Mouse (Mus musculus): ENCODE measurements around the gene Dffa.

The Dffa gene
- long read RNA-seq, experiment 1, transcript Dffa-202 (5 exons, 1,835 nt) = major isoform, 7 of 12 reads
- long read RNA-seq, experiment 1, partial matches to known transcripts = 0 of 12 reads
- long read RNA-seq, experiment 1, other reads (novel, unspliced or antisense) = 2 of 12 reads
- long read RNA-seq, experiment 2, transcript Dffa-202 (5 exons, 1,835 nt) = major isoform, 12 of 17 reads
- long read RNA-seq, experiment 2, partial matches to known transcripts = 2 of 17 reads
- long read RNA-seq, experiment 2, other reads (novel, unspliced or antisense) = 1 of 17 reads

GRCm38 (mm10) chr4:149103875-149104561, at the start of gene Dffa:
Gene Dffa (plus strand): TSS chr4:149104146.
- intact Hi-C loops (cut with DNase I) = no loop called here

- intact Hi-C loops (cut with DNase I) = no loop called here
Observed at GRCm38 (mm10) chr4:149055847-149056246, 48.1 kb upstream of the Dffa start.

- intact Hi-C loops (cut with DNase I) = no loop called here
Observed at GRCm38 (mm10) chr4:149056957-149057356, 47.0 kb upstream of the Dffa start.

GRCm38 (mm10) chr4:149057470-149057869, 46.5 kb upstream of the Dffa start:
- intact Hi-C loops (cut with DNase I) = no loop called here

- intact Hi-C loops (cut with DNase I) = no loop called here
Observed at GRCm38 (mm10) chr4:149058298-149058697, 45.6 kb upstream of the Dffa start.

- intact Hi-C loops (cut with DNase I) = no loop called here
Observed at GRCm38 (mm10) chr4:149059713-149060112, 44.2 kb upstream of the Dffa start.

GRCm38 (mm10) chr4:149060621-149061431, 43.1 kb upstream of the Dffa start:
- intact Hi-C loops (cut with DNase I) = no loop called here

GRCm38 (mm10) chr4:149061432-149061718, 42.6 kb upstream of the Dffa start:
- intact Hi-C loops (cut with DNase I) = no loop called here

GRCm38 (mm10) chr4:149062406-149063318, 41.3 kb upstream of the Dffa start:
- intact Hi-C loops (cut with DNase I) = no loop called here

GRCm38 (mm10) chr4:149064061-149064854, 39.7 kb upstream of the Dffa start:
- intact Hi-C loops (cut with DNase I) = no loop called here

GRCm38 (mm10) chr4:149066672-149067551, 37.0 kb upstream of the Dffa start:
- intact Hi-C loops (cut with DNase I) = no loop called here

- intact Hi-C loops (cut with DNase I) = loop anchor here (2.0 kb wide), 1 partner anchor 332 kb away; no protein-coding TSS in a partner anchor
Observed at GRCm38 (mm10) chr4:149075073-149075472, 28.9 kb upstream of the Dffa start.

GRCm38 (mm10) chr4:149075871-149076575, 27.9 kb upstream of the Dffa start:
- intact Hi-C loops (cut with DNase I) = loop anchor here (2.0 kb wide), 2 partner anchors 61 to 333 kb away; partner anchors contain the start of gene Cenps

- intact Hi-C loops (cut with DNase I) = no loop called here
Observed at GRCm38 (mm10) chr4:149078261-149078660, 25.7 kb upstream of the Dffa start.

GRCm38 (mm10) chr4:149079629-149080028, 24.3 kb upstream of the Dffa start:
- intact Hi-C loops (cut with DNase I) = no loop called here

GRCm38 (mm10) chr4:149080111-149080510, 23.8 kb upstream of the Dffa start:
- intact Hi-C loops (cut with DNase I) = no loop called here

GRCm38 (mm10) chr4:149081528-149081927, 22.4 kb upstream of the Dffa start:
- intact Hi-C loops (cut with DNase I) = no loop called here

- intact Hi-C loops (cut with DNase I) = no loop called here
Observed at GRCm38 (mm10) chr4:149085381-149085780, 18.6 kb upstream of the Dffa start.

- intact Hi-C loops (cut with DNase I) = no loop called here
Observed at GRCm38 (mm10) chr4:149091364-149091763, 12.6 kb upstream of the Dffa start.

All from adrenal gland (tissue).